Mouse (Mus musculus) G1E-ER4 (cell line): Measurements from ENCODE around the gene Ezr. TPM values are rescaled to one million over a fixed set of nuclear protein-coding genes. Genes with fewer than 3 reads are reported as not detected.

Experiments
- GATA1 ChIP-seq: IDR thresholded peaks from one replicate; pipeline ENCODE4 v1.8.0; 2012; ENCODE audit warnings: low read length, inconsistent platforms
- polyA plus RNA-seq: library from polyadenylated mRNA; stranded (reverse); fragments of >175 nt; gene quantifications from 2 replicates; pipeline ENCODE4 v1.2.3, GENCODE M21; 2012

Ezr gene
- polyA plus RNA-seq, result 304 and 336 TPM in 2 replicates

- TF ChIP-seq GATA1, result no peak
Observed at GRCm38 (mm10) chr17:6782611-6783005, at the start of gene Ezr. Gene Ezr (minus strand): TSS chr17:6782784.

- no peak for TF ChIP-seq GATA1
Observed at GRCm38 (mm10) chr17:6830004-6830592, 47.5 kb upstream of the Ezr start.

- TF ChIP-seq GATA1, result no peak
Observed at GRCm38 (mm10) chr17:6828531-6829150, 46.1 kb upstream of the Ezr start.

- no peak for TF ChIP-seq GATA1
Observed at GRCm38 (mm10) chr17:6827740-6828461, 45.3 kb upstream of the Ezr start.

GRCm38 (mm10) chr17:6827159-6827733 lies 44.7 kb upstream of the Ezr start:
- TF ChIP-seq GATA1, result no peak

GRCm38 (mm10) chr17:6816796-6817195 lies 34.2 kb upstream of the Ezr start:
- TF ChIP-seq GATA1, result no peak

- TF ChIP-seq GATA1, result no peak
Observed at GRCm38 (mm10) chr17:6816151-6816550, 33.6 kb upstream of the Ezr start.

- no peak for TF ChIP-seq GATA1
Observed at GRCm38 (mm10) chr17:6814656-6815055, 32.1 kb upstream of the Ezr start.

- TF ChIP-seq GATA1, result no peak
Observed at GRCm38 (mm10) chr17:6812851-6813191, 30.2 kb upstream of the Ezr start.

GRCm38 (mm10) chr17:6811931-6812850 lies 29.6 kb upstream of the Ezr start:
- no peak for TF ChIP-seq GATA1

- TF ChIP-seq GATA1, result no peak
Observed at GRCm38 (mm10) chr17:6809331-6809730, 26.7 kb upstream of the Ezr start.

- TF ChIP-seq GATA1, result no peak
Observed at GRCm38 (mm10) chr17:6808521-6809165, 26.1 kb upstream of the Ezr start.

- no peak for TF ChIP-seq GATA1
Observed at GRCm38 (mm10) chr17:6807827-6808520, 25.4 kb upstream of the Ezr start.

GRCm38 (mm10) chr17:6804853-6805543 lies 22.4 kb upstream of the Ezr start:
- TF ChIP-seq GATA1, result peak; percentile 56
